Mouse (Mus musculus) B cell, adult 2 months (primary cell): Measurements from ENCODE around the gene Ift140.
"Not testable (repeated sequence)": the region's sequence is repeated elsewhere in the genome, so short reads cannot be mapped to it uniquely, and the experiment has no call there.

Experiments used
- DNase-seq, 2 experiments: peaks; one replicate each; pipeline ENCODE4 v3.0.0; 2022

Gene Ift140

GRCm38 (mm10) chr17:25120406-25120805 is 104.5 kb downstream of the Ift140 start, which contains the start of gene Ptx4:
Gene Ptx4, plus strand, starts transcription at chr17:25120760.
- DNase-seq: no peak

- DNase-seq: peak; percentile 65 to 68
Measured at GRCm38 (mm10) chr17:25123979-25124378, 108.1 kb downstream of the Ift140 start.

GRCm38 (mm10) chr17:25125442-25126060 is 109.7 kb downstream of the Ift140 start:
- not testable (repeated sequence) for DNase-seq

- no peak for DNase-seq
Measured at GRCm38 (mm10) chr17:25127079-25127478, 111.2 kb downstream of the Ift140 start.

GRCm38 (mm10) chr17:25127681-25128080 is 111.8 kb downstream of the Ift140 start:
- DNase-seq: no peak

GRCm38 (mm10) chr17:25130060-25130459 is 114.2 kb downstream of the Ift140 start:
- DNase-seq: no peak

- peak; percentile 91 to 92 for DNase-seq
Measured at GRCm38 (mm10) chr17:25133275-25133698, 117.4 kb downstream of the Ift140 start, which contains the start of gene Clcn7. Gene Clcn7, plus strand, starts transcription at chr17:25133391.

GRCm38 (mm10) chr17:25135622-25136021 is 119.7 kb downstream of the Ift140 start:
- DNase-seq: no peak

- DNase-seq: no peak
Measured at GRCm38 (mm10) chr17:25138803-25139202, 122.9 kb downstream of the Ift140 start.

- DNase-seq: no peak
Measured at GRCm38 (mm10) chr17:25139960-25140359, 124.1 kb downstream of the Ift140 start.
